Mouse (Mus musculus) Muller cell, postnatal 12 days (primary cell): Measurements from ENCODE around the gene Prkce.

Experiments
- DNase-seq: peaks from one replicate; pipeline ENCODE4 v3.0.0-alpha.2; 2015; ENCODE audit errors: inconsistent ontology term

Gene Prkce

GRCm38 (mm10) chr17:86261067-86261466 is 93.5 kb downstream of the Prkce start:
- DNase-seq: peak; percentile 58

GRCm38 (mm10) chr17:86263985-86264649 is 96.5 kb downstream of the Prkce start:
- DNase-seq: no peak

GRCm38 (mm10) chr17:86266051-86266450 is 98.5 kb downstream of the Prkce start:
- DNase-seq: peak; percentile 40

GRCm38 (mm10) chr17:86267126-86267760 is 99.7 kb downstream of the Prkce start:
- no peak for DNase-seq

- no peak for DNase-seq
Observed at GRCm38 (mm10) chr17:86269639-86270038, 102.1 kb downstream of the Prkce start.

DNA sequence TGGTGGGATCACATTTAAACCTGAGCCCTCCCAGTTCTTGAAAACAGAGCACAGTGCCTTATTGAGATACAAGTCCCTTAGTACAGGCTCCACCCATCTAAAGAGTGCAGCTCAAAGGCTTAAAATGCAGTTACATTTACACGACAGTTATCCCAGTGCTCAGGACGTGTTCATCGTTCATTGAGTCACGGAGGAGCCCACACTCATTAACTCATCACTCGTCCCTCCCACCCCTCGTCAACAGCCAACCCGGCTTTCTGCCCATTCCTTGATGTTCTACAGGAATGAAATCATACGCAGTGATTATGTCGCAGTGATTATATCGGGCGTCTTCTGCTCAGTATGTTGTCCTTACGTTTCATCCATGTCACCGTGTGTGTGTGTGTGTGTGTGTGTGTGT is 102.9 kb downstream of the Prkce start:
- no peak for DNase-seq

GRCm38 (mm10) chr17:86271277-86271676 is 103.7 kb downstream of the Prkce start:
- DNase-seq: no peak

DNA sequence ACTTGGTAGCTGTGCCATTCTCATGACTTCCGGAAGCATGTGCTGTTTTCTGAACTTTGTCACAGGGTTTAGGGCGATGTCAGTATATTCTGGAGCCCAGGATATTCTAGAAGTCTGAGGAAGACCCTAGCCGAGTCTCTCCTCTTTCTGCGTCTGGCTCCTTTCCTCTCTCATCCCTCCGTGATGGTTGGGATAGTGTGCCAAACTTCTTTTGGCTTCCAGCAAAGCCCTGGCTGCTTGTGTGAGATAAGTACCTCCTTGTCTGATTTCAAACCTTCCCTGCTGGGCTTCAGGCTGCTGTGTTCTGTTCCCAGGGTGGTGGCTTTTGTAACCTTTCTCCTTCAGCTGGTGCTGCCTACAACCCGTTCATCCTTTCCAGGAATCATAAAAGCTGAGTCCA is 105.4 kb downstream of the Prkce start:
- DNase-seq: no peak

DNA sequence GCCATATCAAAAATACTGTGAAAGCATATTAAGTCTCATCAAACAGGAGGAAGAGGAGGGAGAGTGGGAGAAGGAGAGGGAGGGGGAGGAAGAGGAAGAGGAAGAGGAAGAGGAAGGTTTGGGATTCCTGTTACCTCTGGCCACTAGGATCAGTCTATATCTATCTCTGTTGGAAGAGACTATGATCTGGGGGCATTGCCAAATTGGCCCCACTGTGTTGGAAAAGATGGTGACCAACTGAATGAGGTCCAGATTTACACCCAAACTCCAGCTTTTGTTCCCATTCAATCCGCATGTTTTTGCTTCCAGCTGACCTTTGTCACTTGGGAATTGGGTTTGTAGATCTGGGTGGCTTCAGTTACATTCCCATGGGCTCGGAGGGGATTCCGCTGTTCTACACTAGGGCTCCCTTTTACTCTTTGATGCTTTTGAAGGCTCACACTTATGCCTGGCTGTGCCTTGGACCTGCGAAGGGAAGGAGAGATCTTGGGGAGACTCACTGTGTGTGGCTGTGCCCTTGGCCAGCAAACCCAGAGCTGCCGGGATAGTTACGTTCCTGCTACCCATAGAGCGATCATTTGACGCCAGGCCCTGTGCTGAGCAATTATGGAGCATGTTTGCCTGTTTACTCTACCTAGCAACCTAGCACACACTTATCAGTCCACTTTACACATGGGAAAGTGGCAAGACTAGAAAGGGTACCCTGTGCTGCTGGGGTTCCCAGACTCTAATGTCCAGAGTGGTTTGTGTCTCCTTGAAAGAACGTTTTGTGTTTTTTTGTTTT is 106.2 kb downstream of the Prkce start:
- DNase-seq: no peak

DNA sequence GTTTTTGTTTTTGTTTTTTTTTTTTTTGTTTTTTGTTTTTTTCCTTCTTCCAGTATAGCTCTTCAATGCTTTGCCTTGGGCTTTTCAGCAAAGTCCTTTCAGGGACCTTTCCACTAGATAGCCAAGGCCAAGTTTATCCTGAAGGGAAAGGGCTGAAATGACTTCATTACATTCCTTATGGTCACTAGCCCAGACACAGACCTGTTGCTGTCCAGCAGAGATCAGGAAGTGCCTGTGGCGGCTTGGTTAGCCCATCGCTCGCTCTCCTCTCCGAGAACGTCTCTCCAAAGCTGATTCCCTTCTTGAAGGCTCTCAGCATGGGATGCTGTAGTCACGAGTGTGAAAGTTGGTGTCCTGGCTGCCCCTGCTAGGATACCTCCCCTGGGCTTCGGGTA is 106.8 kb downstream of the Prkce start:
- DNase-seq: peak; percentile 28

- DNase-seq: no peak
Observed at GRCm38 (mm10) chr17:86276381-86276780, 108.8 kb downstream of the Prkce start.

DNA sequence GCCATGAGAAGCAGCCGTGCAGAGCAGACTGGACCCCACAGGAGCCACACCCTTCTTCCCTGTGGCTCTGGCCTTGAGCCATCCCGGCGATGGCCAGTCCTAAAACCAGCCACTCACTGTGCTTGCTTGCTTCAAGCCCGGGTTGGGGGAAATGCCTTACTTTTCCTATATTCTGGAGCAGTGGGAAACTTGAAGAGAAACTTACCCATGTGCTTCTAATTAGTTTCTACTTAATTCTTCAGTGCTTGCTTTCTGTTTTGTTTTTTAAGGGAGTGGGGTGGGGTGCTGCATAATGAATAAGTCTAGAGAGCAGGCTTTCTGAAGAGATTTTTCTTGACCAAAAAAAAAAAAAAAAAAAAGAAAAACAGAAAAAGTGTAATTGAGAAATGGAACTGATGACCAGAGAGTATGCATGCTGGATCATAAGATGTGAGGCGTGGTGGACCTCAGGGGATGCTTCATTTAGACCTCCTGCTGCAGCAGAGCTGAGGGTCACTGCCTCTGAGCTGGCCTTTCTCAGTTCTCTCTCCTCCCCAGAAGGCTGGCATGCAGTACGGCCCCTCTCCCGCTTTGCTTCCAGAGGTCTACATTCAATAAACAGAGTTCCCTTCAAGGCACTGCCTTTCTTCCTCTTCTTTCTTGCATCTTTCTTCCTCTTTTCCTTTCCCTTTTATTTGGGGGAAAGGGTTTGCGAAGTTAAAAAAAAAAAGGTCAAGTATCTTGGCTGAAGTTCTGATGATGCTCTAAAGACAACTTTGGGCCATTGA is 109.6 kb downstream of the Prkce start:
- DNase-seq: no peak

- DNase-seq: no peak
Observed at GRCm38 (mm10) chr17:86277999-86278526, 110.5 kb downstream of the Prkce start.

DNA sequence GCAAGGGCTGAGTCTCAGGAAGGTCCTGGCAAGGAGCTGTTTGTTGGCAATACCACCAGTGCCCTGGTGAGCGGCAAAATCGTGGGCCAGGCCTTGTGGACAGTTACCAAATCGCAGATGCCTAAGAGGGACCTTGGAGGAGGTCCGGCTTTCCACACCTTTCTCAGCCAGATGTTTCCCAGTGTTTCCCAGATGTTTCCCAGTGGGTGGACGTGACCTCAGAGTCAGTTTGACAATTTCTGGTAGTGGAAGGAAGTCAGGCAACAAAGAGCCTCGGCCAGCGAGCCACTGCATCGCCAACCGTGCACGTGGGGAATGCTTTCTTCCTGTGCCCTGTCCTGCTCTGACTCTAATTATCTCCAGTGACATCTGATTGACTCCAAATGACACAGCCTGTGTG is 112.2 kb downstream of the Prkce start:
- DNase-seq: no peak

- DNase-seq: no peak
Observed at GRCm38 (mm10) chr17:86283741-86284140, 116.2 kb downstream of the Prkce start.

DNA sequence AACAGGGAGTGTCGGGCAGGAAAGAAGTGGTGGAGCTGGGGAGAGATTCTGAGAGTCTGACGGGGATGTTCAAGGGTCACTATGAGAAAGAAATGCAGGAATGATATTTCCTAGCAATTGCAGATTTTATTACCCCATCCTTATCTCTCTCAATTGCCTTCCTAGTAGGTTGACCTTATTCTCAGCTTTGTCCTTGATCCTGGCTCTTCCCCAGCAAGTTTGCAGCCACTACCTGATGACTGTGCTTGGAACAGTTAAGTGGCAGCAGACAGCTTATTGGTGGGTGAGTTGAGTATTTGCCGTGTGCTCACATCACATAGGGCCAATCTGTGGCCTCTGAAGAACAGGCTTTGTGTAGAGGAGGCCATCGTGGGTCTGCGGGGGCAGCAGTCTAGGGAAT is 117.5 kb downstream of the Prkce start:
- no peak for DNase-seq

DNA sequence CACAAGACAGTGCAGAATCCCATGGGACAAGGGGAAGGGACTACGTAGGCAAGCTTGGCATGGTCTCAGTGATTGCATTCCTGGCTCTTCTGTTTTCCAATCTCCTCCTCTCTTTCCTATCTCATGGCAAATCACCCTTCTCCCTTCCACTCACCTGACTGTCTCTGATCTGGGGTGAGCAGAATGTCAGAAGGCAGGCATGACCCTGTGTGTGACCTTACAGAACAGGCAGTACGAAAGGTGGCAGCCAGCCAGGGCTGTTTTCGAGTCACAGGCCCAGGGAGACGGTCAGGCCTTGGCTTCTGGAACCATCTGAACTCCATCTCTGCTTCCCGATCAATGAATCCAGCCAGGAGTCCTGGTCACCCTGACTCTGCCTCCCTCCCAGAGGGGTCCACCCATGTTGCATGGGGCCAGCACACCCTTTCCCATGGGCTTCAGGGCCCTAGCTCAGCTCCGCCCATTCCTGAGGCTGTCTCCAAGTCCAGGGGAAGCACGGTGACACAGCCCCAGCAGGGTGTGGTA is 119.2 kb downstream of the Prkce start:
- DNase-seq: no peak

DNA sequence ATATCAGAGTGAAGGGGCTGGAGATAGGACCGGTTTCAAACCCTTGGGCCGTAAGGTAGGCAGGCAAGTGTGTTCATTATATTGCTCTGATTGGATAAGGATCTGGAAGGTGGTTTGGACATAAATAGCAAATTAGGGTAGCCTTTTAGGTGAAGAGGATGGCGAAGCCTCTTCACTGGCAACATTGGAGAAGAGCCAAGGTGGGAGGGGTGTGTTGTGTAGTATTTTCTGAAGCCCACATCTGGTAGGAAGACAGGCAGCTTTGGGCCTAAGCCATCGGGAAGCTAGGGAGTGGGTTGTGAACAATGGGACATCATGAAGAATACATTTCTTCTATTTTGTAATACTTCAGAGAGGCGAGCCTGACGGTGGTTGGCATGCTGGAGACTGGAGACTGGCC is 125.1 kb downstream of the Prkce start:
- DNase-seq: no peak

GRCm38 (mm10) chr17:86293247-86293744 is 125.7 kb downstream of the Prkce start:
- DNase-seq: peak; percentile 51

DNA sequence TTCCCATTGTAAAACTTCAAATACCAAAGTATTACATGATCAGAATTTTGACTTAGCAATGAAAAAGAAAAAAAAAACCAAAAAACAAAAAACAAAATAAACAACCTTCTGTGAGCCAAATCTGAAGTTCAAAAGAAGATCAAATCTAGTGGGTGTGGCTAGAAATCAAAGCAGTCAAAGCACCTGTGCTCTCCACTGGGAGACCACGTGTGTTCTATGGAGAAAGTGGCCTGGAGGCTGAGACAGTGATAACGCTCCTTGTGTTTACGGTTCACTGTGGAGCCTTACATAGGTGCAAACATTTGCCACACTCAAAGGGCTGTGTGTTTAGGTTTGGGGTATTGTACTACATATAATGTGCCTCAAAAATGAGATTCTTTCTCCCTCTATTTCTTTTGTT is 132.0 kb downstream of the Prkce start:
- DNase-seq: no peak
